Mouse (Mus musculus): Measurements from ENCODE around the gene Gm11127. TPM values are rescaled to one million over a fixed set of nuclear protein-coding genes. Genes with fewer than 3 reads are reported as not detected.
"Not testable (repeated sequence)": the region's sequence is repeated elsewhere in the genome, so short reads cannot be mapped to it uniquely, and the experiment has no call there.

Gene Gm11127
- total RNA-seq (2021): under 1 TPM; 0.55 to 0.57 TPM
- long read RNA-seq, experiment 1, partial matches to known transcripts: 0 of 1 reads
- long read RNA-seq, experiment 1, other reads (novel, unspliced or antisense): 1 of 1 reads
- long read RNA-seq, experiment 2: 0 reads

DNA sequence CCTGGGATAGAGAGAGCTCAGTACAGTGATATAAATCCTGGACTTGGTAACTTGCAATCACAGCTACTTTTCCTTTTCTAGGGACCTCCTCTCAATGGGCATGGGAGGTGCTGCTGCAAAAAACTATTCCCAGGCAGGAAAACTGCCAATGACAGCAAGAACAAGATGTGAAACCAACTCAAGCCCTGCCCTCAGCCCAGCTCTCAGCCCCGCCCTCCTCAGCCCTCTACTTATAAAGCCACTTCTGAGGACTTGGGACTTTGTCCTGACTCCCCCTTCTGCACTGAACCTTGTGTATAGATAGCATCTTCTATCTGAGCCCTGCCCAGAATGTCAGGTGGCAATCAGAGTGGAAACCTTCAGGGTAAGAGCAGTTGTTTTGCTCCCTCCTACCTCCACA, at the start of gene Gm11127:
TSS of gene Gm11127 (minus strand) at position 10 of the 400 bp plus-strand sequence.
- intact Hi-C loops (cut with DNase I); DNase-seq (ENCODE audit: low spot score in 2 of 2): not testable (repeated sequence)

DNA sequence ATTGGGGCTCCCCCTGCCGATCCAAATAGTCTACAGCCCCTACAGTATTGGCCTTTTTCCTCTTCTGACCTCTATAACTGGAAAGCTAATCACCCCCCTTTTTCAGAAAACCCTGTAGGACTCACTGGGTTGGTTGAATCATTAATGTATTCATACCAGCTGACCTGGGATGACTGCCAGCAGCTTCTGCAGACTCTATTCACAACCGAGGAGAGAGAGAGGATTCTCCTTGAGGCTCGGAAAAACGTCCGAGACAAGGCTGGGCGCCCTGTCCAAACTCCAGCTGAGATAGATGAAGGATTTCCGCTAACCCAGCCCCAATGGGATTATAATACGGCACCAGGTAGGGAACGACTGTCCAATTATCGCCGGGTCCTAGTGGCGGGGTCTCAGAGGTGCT, 43.9 kb upstream of the Gm11127 start:
- intact Hi-C loops (cut with DNase I); DNase-seq (ENCODE audit: low spot score in 2 of 2): not testable (repeated sequence)

DNA sequence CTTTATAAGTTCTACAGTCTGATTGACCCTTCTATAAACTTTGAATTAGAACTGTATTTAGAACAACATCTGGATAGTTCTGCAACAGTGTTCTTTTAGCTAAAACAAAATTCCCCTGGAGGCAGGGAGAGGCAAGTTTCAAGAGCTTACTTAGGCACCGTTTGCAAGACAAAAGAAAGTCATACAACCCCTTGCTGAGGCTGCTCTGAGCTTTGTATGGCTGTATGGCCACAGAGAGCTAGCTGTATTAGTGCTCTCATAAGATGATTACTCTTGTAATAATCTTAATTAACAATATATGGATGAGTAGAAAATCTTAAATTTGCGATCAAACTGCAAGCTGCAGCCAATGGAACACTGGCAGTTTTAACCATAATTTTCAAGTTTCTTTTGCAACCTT, 41.4 kb upstream of the Gm11127 start:
- intact Hi-C loops (cut with DNase I); DNase-seq (ENCODE audit: low spot score in 2 of 2): not testable (repeated sequence)

DNA sequence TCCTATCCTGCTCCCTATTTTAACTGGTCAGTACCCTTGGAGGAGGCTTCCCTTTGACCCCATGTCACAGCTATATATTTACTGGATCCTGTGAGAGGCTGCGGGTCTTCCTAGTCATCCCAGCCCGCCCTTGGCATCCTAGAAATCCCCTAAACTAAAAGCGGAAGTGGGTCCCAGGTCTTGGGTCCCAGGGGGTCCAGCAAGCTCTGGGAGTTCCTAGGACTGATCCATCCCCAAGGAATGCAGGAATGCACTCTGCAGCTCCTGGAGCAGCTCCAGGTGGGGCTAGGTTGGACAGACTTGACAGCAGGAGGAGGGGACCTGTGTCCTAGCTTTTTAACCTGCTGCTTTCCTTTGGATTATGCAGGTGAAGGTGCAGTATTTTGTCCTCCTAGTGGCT, 35.8 kb upstream of the Gm11127 start:
- no peak for DNase-seq (ENCODE audit: low spot score in 2 of 2)
- intact Hi-C loops (cut with DNase I): no loop called here

DNA sequence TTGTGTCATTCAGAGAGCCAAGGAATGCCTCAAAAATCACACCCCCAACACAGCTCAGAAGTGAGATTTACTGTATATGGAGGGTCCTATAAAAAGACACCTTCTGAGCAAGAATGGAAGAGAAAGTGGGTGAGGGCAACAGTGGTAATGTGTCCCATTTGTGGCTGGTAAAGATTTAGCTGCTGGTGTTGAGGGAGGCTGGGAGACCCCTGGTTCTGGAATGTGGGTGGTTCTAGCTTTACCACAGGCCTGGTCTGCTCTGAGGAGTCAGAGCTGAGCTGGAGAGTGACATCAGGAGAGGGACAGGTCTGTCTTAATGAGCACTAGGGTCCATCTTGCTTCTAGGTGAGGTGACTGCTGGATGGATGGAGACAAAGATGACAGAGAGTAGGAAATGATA, 34.3 kb upstream of the Gm11127 start:
- intact Hi-C loops (cut with DNase I); DNase-seq (ENCODE audit: low spot score in 2 of 2): not testable (repeated sequence)

DNA sequence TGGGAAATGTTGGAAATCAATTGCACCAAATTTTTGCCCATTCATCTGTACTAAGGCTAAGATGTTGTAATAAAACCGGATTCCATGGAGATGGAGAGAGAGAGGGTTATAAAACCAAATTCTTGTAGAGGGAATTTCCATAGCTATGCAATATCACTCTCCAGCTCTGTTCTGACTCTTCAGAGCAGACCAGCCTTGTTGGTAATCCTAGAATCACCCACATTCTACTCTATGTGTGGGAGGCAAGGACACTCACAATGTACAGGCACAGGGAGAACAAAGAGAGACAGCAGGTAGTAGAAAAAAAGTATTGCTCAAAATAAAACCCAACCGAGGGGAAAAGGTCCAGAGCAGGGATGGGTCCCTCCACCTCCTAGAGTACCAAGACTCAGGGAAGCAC, 33.8 kb upstream of the Gm11127 start:
- DNase-seq (ENCODE audit: low spot score in 2 of 2); intact Hi-C loops (cut with DNase I): not testable (repeated sequence)

DNA sequence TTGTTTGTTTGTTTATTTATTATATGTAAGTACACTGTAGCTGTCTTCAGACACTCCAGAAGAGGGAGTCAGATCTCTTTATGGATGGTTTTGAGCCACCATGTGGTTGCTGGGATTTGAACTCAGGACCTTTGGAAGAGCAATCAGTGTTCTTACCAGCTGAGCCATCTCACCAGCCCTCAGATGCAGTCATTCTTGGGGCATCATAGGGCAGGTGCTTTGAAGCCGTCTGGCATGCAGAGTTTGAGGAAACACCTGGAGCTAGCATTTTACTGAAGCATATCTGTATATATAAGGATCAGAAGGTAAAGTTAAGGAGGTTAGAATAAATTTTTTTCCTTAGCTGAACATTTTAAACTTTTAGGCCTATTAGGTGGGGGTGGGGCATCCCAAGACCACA, 27.8 kb upstream of the Gm11127 start:
- intact Hi-C loops (cut with DNase I); DNase-seq (ENCODE audit: low spot score in 2 of 2): not testable (repeated sequence)

DNA sequence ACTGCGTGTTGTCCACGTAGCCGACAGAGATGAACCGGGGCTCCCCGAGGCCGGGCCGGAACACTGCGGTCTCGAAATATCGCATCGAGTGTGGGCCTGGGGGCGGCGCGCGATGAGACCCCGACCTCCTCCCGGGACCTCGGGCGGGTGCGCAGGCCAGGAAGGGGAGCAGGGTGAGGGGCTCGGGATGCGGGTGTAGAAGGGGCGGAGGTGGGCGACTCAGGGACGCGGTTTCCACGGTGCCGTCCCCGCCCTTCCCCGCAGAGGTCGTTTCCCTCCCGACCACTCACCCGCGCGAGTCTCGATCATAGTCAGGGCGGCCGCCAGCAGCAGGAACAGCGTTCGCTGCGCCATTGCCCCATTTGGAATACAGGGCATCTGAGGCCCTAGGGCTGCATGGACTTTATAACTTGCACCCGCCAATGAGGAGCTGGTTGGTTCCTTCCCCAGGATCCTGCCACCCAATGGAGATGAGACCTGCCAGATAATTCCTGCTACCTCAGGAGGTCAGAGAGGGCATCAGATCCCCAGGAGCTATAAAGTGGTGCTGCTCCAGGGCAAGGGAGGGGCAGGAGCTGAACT, 25.8 kb upstream of the Gm11127 start:
- DNase-seq (ENCODE audit: low spot score in 2 of 2): no peak

DNA sequence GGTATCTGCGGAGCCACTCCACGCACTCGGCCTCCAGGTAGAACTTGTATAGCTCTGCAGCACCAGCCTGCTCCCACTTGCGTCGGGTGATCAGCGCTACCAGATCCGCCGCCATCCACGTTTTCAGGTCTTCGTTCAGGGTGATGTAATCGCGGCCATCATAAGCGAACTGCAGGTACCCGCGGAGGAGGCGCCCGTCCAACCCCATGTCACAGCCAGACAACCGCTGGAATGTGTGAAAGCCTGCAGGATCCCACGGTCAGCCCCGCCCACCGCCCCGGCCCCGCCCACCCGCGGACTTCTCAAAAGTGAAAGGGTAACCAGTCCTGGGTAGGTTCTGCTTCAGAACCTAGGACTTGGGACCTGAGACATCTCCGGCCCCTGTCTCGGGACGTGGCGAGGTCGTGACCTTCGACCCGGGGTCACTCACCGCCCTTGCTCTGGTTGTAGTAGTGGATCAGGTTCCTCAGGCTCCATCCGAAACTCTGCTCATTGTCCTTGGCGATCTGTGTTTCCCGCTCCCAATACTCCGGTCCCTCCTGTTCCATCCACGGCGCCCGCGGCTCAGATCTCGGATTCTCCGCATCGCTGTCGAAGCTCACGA, 25.2 kb upstream of the Gm11127 start:
- DNase-seq (ENCODE audit: low spot score in 2 of 2): no peak
- intact Hi-C loops (cut with DNase I): no loop called here

More for the DNA sequence above, 25.8 kb upstream of the Gm11127 start:
- intact Hi-C loops (cut with DNase I): no loop called here

DNA sequence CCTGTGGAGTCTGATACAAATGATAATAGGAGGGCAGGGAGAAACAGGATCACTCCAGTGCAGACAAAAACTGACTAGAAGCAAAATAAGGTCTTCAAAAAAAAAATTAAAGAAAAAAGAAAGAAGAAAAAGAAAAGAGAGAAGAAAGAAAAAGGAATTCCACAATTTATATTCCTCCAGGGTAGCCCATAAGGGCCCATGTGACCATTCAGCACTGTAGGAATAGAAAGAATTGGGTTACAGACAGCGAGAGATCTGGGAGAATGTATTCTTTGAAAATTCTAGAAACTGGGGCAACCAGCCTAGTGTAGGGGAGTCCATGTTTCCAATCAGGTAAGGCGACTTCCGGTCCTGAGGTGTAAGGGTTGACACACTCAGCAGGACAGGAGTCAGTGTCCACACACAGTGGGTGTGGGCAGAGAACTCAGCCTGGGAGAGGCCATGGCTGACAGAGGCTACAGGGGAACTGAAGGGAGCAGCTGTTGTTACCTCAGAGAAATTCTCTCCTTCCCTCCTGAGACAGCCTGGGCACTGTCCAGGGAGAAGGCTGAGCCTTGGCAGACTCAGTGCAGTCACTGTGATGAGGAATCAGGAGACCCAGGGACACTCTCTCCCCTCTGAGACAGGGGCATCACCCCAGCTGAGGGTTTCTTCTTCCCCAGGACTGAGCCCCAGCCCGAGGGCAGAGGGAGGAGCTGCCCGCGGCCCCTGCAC, 24.5 kb upstream of the Gm11127 start:
- DNase-seq (ENCODE audit: low spot score in 2 of 2); intact Hi-C loops (cut with DNase I): not testable (repeated sequence)

DNA sequence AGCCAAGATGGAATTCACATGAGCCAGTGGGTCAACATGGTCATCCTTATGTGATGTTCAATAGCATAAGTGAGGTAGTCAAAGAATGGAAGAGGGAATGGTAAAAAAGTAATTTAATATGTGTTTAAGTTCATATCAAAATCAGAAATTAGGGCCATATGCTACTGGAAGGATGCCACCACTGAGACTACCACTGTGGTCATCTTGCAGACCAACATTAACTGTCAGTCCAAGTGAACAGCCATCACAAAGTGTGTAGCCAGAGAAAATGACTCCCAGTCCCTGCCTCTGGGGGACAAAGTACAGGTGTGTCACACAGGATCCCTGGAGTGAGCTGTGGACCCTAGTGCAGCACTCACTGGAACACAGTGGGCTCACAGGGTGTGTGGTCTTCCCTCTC, 23.7 kb upstream of the Gm11127 start:
- DNase-seq (ENCODE audit: low spot score in 2 of 2); intact Hi-C loops (cut with DNase I): not testable (repeated sequence)

DNA sequence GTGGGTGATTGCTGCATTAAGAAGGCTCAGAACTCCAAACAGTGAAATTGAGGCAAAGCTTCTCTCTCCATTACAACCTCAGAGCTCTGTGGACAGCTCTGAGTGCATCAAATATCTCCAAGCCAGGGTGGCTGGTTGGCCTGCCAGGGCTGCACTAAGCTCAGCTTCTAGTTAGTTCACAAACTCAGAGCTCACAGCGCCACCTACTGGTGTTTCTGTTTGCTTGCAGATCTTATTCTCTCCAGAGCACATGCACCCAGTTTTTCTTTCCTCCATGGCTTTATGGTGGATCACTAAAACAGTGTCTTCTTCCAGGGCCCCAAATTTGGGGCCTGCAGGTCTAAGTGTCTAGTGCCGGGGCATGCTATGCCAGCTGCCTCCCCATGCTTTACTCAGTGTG, 2.7 kb upstream of the Gm11127 start:
- intact Hi-C loops (cut with DNase I): loop anchor here (10.0 kb wide), 2 partner anchors 74 to 134 kb away; partner anchors contain the start of gene H2-T3
- peak; percentile 93 for DNase-seq (ENCODE audit: low spot score in 2 of 2)

DNA sequence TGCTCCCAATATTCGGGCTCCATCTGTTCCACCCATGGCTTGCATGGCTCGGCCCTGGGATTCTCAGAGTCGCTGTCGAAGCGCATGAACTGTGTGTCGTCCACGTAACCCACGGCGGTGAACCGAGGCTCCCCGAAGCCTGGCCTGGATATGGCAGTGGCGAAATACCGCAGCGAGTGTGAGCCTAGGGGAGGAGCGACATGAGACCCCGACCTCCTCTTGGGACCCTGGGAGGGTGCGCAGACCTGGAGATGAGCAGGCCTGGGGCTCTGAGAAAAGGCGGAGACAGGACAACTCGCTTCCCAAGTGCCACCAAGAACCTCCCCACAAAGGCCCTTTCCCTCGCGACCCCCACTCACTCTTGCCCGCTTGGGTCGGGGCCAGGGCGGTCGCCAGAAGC, 244 bp downstream of the Gm11127 start:
- DNase-seq (ENCODE audit: low spot score in 2 of 2); intact Hi-C loops (cut with DNase I): not testable (repeated sequence)

DNA sequence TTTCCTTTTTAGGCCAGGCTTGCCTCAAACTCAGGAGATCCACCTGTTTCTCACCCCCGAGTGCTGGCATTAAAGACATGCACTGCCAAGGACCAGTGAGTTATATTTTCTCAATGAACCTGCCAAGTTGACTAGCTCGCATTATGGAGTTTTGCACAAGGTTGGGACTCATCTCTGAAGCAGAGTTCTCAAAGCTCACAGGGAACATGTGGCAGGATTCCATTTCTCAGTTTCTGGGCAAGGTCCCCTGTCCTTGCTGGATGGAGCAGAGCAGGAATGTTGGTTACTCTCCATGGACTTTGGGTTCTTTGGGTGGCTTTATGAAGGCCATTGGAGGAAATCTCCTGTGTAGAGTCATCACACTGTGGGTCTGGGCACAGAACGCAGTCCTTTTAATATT, 14.9 kb downstream of the Gm11127 start:
- DNase-seq (ENCODE audit: low spot score in 2 of 2): no peak
- intact Hi-C loops (cut with DNase I): no loop called here

DNA sequence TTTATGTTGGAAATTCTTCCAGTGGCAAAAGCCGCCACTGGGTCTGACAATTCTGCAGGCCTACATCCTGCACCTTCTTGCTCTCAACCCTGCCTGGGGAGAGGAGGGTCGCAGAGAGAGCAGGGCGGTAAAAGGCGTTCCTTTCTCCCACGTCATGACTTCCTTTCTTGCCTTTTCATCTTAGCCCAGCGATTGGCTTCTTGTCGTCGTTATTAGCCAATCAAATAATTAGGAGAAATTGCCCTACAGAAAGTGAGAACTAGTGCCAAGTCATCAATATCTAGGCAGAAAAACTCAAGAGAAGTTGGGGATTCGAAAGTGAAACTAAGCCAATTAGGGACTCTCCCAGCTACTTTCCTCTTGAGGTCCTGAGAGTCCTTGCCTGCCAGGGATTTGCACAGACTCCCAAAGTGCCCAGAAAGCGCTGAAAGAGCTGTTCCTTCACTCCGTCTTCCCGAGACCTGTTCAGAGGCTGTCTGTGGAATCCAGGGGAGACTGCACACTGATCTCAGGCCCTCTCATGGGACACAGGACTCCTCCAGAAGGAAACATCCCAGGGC, 15.5 kb downstream of the Gm11127 start, which contains the start of the genes H2-T22 and Gm6034:
TSS of gene H2-T22 (minus strand) at position 138 of the 560 bp plus-strand sequence.
TSS of gene Gm6034 (plus strand) at position 352 of the 560 bp plus-strand sequence.
- DNase-seq (ENCODE audit: low spot score in 2 of 2): peak; percentile 69 to 89
- intact Hi-C loops (cut with DNase I): not testable (repeated sequence)

DNA sequence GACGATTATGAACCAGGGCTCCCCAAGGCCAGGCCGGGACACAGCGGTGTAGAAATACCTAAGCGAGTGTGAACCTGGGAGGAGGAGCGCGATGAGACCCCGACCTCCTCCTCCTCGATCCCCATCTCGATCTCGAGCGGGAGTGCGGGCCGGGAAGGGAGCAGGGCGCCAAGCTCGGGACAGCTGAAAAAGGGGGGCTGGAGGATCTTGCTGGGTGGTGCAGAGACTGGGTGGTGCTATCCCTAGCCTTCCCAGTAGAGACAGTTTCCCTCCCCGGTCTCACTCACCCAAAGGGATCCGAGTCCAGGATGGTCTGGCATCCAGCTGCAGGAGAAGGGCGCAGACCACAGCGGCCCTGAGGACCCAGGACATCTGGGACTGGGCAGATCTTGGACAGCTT, 16.1 kb downstream of the Gm11127 start:
- intact Hi-C loops (cut with DNase I): not testable (repeated sequence)

DNA sequence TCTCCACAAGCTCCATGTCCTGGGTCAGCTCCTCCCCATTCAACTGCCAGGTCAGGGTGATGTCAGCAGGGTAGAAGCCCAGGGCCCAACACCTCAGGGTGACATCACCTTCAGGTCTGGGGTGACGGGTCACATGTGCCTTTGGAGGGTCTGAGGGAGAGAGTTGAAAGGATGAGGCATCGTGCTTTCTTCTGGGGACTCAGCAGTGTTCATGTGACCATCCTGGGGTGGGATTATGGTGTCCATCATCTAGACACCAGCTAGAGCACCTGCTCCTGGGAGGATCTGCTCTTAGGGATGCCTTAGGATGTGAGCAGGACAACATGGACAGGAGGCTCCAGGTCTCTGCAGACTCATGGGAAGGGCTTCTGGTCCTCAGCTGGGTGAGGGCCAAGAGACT, 17.6 kb downstream of the Gm11127 start:
- intact Hi-C loops (cut with DNase I); DNase-seq (ENCODE audit: low spot score in 2 of 2): not testable (repeated sequence)

More for the DNA sequence above, 16.1 kb downstream of the Gm11127 start:
- DNase-seq (ENCODE audit: low spot score in 2 of 2): not testable (repeated sequence)

DNA sequence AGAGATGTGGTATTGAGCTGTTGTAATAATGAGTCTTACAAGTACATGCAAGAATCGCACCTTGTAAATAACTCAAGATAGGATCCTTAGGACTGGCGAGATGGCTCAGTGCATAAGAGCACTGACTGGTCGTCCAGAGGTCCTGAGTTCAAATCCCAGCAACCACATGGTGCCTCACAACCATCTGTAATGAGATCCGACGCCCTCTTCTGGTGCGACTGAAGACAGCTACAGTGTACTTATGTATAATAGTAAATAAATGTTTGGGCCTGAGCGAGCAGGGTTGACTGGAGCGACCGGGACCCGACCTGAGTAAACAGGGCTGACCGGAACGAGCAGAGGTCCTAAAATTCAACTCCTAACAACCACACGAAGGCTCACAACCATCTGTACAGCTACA, 22.0 kb downstream of the Gm11127 start:
- intact Hi-C loops (cut with DNase I): loop anchor here (2.0 kb wide), 1 partner anchor 39 kb away; no protein-coding TSS in a partner anchor
- not testable (repeated sequence) for DNase-seq (ENCODE audit: low spot score in 2 of 2)

DNA sequence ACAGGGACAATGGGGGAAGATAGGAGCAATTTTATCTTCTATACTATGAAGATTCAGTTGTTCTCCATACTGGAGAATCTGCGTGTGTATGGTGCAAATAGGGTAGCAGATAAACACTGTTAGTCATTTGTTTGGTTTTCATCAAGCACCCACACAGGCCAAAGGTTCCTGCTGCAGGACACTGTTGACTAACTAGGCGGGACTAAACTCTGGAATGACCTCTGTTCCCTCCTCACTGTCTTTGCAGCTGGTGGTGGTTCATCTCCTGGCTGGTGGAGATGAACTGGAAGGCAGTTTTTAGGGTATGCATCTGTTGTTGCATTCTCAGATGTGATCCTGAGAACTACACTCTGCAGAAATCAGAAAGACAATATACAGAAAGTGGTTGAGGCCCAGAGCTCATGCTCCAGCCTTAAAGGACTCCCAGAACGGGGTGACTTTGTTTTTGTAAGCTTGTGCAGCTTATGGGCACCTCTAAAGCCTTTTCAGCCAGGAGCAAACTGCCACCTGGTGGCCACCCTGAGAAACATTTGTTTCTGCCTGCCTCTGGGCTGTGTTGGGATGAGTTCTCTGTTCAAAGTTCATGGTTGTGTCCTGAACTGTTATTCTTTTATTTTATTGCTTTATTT, 23.0 kb downstream of the Gm11127 start:
- peak in 1 of 2 experiments; percentile 59 for DNase-seq (ENCODE audit: low spot score in 2 of 2)
- intact Hi-C loops (cut with DNase I): not testable (repeated sequence)
